Mouse (Mus musculus) mouse embryonic stem cell (cell line): ENCODE data around the gene Chst8.

Experiments
- in situ Hi-C, 2 experiments: fragments of 300-500 bp; cut with MboI; formaldehyde crosslinking; loops; 1 replicate in 1 of 2; 3 replicates in 1 of 2; pipeline ENCODE4 v1.14.3; 2019 to 2020; ENCODE audit warnings: low sequenced_read_pairs in 2 of 2, low pct_unique_long_range_greater_than_20kb in 1 of 2, mixed read lengths in 1 of 2; ENCODE audit not compliant: unreplicated experiment in 1 of 2

Gene Chst8

GRCm38 (mm10) chr7:34812531-34813111 is at the start of gene Chst8:
TSS of gene Chst8 (minus strand) at chr7:34812711.
- in situ Hi-C loops = no loop called here

- in situ Hi-C loops = loop anchor here in 1 of 2 experiments (5.0 to 10.0 kb wide), 2 partner anchors 59 to 317 kb away; no protein-coding TSS in a partner anchor
Measured at GRCm38 (mm10) chr7:34858291-34858690, 45.8 kb upstream of the Chst8 start.

GRCm38 (mm10) chr7:34854781-34855352 is 42.4 kb upstream of the Chst8 start:
- in situ Hi-C loops = loop anchor here in 1 of 2 experiments (5.0 to 10.0 kb wide), 2 partner anchors 62 to 320 kb away; no protein-coding TSS in a partner anchor

- in situ Hi-C loops = loop anchor here in 1 of 2 experiments (10.0 kb wide), 1 partner anchor 321 kb away; no protein-coding TSS in a partner anchor
Measured at GRCm38 (mm10) chr7:34853393-34853792, 40.9 kb upstream of the Chst8 start.

- in situ Hi-C loops = loop anchor here (10.0 to 25.0 kb wide), 3 partner anchors 145 to 325 kb away; no protein-coding TSS in a partner anchor
Measured at GRCm38 (mm10) chr7:34849660-34850059, 37.1 kb upstream of the Chst8 start.

- in situ Hi-C loops = loop anchor here (10.0 to 25.0 kb wide), 2 partner anchors 146 to 313 kb away; no protein-coding TSS in a partner anchor
Measured at GRCm38 (mm10) chr7:34848811-34849210, 36.3 kb upstream of the Chst8 start.

GRCm38 (mm10) chr7:34847900-34848299 is 35.4 kb upstream of the Chst8 start:
- in situ Hi-C loops = loop anchor here (10.0 to 25.0 kb wide), 2 partner anchors 147 to 314 kb away; no protein-coding TSS in a partner anchor

- in situ Hi-C loops = loop anchor here (10.0 to 25.0 kb wide), 2 partner anchors 147 to 315 kb away; no protein-coding TSS in a partner anchor
Measured at GRCm38 (mm10) chr7:34847410-34847809, 34.9 kb upstream of the Chst8 start.

GRCm38 (mm10) chr7:34838749-34839148 is 26.2 kb upstream of the Chst8 start:
- in situ Hi-C loops = loop anchor here in 1 of 2 experiments (25.0 kb wide), 1 partner anchor 324 kb away; no protein-coding TSS in a partner anchor

- in situ Hi-C loops = loop anchor here in 1 of 2 experiments (25.0 kb wide), 1 partner anchor 324 kb away; no protein-coding TSS in a partner anchor
Measured at GRCm38 (mm10) chr7:34838231-34838630, 25.7 kb upstream of the Chst8 start.

- in situ Hi-C loops = loop anchor here in 1 of 2 experiments (25.0 kb wide), 1 partner anchor 336 kb away; no protein-coding TSS in a partner anchor
Measured at GRCm38 (mm10) chr7:34826255-34826909, 13.9 kb upstream of the Chst8 start.

GRCm38 (mm10) chr7:34821587-34821986 is 9.1 kb upstream of the Chst8 start:
- in situ Hi-C loops = no loop called here

GRCm38 (mm10) chr7:34820554-34820953 is 8.0 kb upstream of the Chst8 start:
- in situ Hi-C loops = no loop called here

- in situ Hi-C loops = no loop called here
Measured at GRCm38 (mm10) chr7:34819796-34820195, 7.3 kb upstream of the Chst8 start.

GRCm38 (mm10) chr7:34818660-34819059 is 6.1 kb upstream of the Chst8 start:
- in situ Hi-C loops = no loop called here

GRCm38 (mm10) chr7:34816981-34817380 is 4.5 kb upstream of the Chst8 start:
- in situ Hi-C loops = no loop called here

GRCm38 (mm10) chr7:34814801-34815200 is 2.3 kb upstream of the Chst8 start:
- in situ Hi-C loops = no loop called here

- in situ Hi-C loops = no loop called here
Measured at GRCm38 (mm10) chr7:34811531-34812526, 682 bp downstream of the Chst8 start.
